Mouse (Mus musculus) layer of hippocampus, postnatal 25 days (tissue): Measurements from ENCODE around the gene Gnptab. TPM values are rescaled to one million over a fixed set of nuclear protein-coding genes. Genes with fewer than 3 reads are reported as not detected.
"Not testable (repeated sequence)": the region's sequence is repeated elsewhere in the genome, so short reads cannot be mapped to it uniquely, and the experiment has no call there.

Source experiments
- DNase-seq, 2 experiments: peaks; one replicate each; pipeline ENCODE4 v3.0.0; 2022; ENCODE audit warnings: mixed read lengths in 2 of 2, low spot score in 1 of 2; ENCODE audit errors: extremely low spot score in 1 of 2
- total RNA-seq, 2 experiments: library from RNA; stranded (reverse); gene quantifications; 2 replicates each; pipeline ENCODE4 v1.2.3; 2021

The Gnptab gene
- total RNA-seq, 2 experiments from 2014 or later: 73.6 to 82.2 TPM

DNA sequence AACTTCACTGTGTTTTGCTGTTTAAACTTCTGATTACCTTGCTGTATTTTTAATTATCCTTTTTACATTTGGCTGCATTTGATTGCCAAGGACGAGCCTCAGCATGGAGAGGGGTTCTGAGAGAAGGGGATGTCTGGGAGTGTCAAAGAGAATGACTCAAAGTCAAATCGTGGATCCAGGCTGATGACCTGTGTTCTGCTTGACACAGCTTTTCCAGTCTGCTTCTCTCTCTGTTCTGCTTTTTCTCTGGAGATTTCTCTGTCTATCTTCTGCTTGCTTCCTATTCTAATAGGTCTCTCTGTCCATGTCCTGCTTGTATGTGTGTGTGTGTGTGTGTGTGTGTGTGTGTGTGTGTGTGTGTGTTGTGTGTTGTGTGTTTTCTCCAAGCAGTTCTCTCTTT is 30.8 kb downstream of the Gnptab start:
- no peak for DNase-seq

DNA sequence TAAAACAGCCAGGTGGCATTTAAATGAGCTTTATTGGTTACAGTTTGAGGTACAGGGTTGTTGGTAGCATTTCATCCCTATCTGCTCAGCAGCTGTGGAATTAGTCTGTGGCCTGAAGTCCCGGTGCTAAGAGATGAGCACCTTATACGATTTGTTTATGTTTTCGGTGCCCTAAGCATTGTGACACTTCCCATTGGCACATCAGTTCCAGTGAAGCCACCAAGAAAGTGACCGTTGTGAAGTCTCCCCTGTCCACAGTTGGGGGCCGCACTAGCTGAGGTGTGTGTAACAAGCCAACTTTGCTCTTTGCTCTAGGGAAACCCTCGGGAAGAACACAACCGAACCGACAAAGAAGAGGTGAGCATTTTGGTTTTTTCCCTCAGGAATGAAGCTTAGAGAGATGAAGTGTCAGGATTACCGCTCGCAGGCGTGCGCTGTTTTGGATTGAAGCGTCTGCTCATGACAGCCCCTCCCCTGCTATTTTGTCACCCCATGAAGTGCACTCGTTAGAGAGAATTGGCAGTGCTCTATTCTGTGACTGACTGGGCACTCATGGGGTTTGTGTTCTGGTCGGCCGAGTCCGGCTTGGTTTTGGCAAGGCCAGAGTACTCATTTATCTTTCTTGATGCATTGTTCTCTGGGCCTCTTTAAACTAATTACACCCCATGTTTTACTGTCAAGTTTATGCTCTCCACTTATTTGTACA is 33.5 kb downstream of the Gnptab start:
- no peak for DNase-seq

DNA sequence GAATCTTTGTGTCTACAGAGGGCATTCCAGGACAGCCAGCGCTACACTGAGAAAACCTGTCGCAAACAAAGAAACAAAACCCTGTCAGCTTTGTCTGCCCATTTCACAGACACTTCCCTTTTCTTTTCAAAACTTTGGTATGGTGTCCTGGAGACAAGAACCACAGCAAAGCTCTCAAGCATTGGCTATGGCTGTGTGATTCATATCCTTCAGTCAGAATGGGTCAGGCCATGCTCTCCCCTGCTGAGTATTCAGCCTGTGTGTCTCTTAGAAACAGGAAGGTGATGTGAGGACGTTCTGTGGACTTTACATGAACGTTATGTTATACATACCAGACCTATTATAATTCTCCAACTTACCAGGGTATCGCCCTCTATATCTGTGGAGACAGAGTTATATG is 38.8 kb downstream of the Gnptab start:
- DNase-seq: no peak

DNA sequence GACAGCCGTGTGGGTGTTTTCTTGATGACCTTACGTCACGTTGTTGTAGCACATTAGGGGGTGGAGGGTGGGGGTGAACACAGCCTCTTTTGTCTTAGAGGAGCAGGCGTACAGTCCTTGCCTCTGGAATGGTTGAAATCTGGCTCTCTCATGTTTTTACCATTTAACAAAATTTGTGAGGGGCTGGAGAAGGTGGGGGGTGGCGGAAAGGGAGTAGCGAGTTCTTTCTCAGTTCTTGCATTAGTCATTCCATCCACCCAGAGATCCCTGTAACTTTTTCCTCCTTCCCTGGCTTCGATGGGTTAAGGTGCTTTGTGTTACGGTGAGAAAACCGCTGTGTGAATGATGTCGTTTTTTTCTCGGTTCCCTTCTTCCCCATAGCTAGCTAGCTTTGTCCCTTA is 41.2 kb downstream of the Gnptab start:
- DNase-seq: no peak

DNA sequence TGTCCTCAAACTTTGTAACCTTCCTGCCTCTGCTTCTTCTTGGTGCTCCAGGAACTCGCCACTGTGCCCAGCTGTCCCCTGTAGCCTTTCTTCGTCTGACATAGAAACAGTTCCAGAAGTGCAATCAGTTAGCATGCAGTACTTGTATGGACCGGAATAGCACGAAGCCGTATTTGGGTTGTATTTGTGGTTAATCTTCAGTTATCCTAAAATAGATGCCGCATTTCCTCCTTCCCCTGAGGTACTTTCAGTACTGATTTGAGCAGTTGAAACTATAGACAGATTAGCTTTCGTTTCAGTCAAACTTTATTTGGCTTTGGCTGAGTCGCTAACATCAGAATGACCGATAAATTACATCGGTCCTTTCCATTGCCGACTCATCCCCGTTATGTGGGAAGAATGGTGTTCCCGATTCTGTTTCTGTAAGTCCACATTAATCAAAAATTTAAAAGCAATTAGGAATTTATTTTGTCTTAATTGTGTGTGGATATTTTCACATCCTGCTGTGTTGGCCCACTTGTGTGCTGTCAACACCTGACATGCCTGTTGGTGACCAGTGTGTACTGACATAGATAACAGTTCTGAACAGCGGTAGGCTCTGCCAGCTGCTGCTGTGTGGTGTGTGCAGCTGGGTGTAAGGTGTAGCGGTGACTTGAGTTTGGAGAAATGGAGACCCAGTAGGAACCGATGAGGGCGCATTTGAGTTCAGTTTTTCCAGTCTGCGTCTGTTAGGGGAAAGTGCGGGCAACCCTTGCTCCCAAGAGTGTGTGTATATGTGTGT is 41.9 kb downstream of the Gnptab start:
- DNase-seq: no peak

DNA sequence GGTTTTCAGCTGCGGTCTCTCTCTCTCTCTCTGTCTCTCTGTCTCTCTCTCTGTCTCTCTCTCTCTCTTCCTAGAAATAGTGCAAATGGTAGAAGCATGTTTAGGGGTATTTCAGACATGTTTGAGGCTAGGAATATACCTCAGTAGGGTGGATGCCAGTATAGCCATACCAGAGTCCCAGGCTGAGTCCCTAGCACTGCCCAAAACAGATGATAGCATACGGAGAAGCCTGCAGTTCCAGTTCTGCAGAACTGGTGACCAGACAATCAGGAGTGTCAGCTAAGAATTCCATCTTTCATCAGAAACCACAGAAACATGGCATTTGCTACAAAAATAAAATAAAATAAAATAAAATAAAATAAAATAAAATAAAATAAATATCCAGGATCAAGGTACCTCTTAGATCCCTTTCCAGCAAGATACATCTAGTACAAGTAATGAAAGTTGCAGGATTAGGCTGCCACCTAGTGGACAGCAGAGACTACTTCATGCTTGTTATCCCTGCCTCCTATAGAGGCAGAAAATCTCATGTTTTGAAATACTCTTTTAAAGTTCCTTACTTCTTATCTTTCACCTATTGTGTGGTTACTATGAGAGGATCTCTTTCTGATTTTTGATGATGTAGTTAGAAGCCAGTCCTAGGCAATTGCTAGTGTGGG is 47.4 kb downstream of the Gnptab start:
- DNase-seq: peak in 1 of 2 experiments; percentile 50

DNA sequence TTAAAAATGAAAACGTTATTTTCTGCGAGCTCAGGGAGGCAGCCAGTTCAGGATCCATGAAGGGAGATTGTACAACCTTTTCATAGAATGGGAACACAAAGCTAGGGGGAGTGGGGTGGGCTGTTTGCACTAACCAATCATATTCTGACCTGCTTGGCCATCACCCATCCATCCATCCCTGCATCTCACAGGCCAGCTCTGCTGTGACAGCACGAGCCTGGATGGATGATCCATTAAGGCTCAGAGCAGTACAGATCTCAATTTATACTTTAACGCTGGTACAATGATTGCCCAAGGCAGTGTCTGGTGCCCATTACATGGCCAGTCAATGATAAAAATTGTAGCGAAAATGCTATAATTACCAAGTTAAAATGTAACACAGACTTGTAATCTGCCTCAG is 48.0 kb downstream of the Gnptab start:
- no peak for DNase-seq

DNA sequence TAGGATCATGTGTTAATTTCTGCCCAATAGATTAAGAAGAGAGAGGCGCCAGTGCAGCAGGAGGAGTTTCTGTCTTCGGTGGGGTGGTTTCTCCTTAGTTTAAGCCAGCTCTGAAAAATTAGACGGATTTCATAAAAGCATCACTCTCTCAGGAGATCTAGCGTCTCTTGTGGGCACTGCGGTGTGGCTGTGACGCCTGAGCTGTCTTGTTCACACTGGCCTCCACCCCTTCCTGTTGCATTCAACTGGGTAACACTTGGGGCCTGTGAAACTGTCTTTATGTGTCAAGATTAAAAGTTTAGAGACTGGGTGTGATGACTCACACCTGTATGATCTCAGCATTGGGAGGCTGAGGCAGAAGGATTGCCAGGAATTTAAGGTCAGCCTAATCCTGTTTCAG is 49.1 kb downstream of the Gnptab start:
- DNase-seq: no peak

DNA sequence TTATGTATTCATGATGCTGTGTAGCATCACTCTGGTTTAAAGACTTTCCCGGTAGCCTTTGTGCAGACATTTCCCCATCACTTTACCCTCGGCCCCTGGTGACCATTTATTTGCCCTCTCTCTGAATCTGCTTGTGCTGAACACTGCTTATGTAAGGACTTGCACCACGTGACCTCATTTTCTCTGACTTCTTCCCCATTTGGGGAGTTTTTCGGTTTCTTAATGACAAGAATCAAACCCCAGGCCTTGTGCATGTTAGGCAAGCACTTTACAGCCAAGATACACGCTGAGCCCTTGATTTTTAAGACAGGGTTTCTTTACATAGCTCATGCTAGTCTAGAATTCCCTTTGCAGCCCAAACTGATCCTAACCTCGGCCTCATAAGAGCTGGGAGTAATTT is 62.3 kb downstream of the Gnptab start:
- no peak for DNase-seq

DNA sequence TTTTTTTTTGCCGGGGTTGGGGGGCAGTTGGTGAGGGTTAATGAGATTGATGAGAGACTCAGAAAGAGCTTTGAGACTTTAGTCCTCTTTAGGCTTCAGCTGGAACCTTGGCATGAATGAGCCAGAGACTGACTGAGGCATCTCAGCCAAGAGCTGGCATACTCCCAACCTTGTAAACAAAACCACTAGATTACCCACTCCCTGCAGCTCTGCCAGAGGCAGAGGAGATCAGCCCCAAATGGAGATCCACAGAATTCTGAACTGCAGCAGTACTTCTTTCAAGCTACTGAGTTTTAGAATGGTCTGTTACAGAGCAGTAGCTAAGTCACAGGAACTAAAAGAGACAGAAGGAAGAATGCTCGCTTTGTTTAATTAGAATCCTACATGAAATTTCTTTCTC is 72.3 kb downstream of the Gnptab start:
- peak in 1 of 2 experiments; percentile 24 for DNase-seq

DNA sequence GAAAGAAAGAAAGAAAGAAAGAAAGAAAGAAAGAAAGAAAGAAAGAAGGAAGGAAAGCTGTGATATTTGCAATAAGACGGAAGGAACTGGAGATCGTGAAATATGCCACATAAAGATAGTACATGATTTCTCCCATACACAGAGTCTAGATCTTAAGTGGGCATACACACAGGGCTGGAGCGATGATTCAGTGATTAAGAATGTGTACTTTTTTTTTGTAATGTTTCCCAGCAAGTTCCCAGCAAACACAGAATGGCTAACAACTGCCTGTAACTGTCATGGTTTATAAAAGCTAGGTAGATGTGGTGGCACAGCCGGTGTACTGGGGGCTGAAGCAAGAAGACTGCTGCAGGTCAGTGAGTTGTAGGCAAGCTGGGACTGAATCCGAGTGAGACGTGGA is 73.1 kb downstream of the Gnptab start:
- no peak for DNase-seq

DNA sequence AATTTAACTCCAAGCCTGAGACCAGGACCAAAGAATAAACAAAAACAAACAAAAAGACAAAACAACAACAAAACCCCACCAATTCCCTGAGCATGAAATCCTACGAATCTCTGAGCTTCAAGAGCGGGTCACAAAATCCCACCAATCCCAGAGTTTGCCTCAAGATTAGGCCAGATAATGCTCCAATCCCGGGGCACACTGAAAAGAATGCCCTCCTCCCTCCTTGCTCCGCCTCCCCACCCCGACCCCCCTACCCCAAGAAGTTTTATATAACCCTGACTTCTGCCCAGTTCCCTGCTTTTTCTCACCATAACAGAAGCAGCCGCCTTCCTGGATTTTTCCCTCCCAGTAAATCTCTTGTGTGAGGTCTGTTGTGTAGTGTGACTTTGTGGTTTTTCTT is 78.9 kb downstream of the Gnptab start:
- DNase-seq: no peak

DNA sequence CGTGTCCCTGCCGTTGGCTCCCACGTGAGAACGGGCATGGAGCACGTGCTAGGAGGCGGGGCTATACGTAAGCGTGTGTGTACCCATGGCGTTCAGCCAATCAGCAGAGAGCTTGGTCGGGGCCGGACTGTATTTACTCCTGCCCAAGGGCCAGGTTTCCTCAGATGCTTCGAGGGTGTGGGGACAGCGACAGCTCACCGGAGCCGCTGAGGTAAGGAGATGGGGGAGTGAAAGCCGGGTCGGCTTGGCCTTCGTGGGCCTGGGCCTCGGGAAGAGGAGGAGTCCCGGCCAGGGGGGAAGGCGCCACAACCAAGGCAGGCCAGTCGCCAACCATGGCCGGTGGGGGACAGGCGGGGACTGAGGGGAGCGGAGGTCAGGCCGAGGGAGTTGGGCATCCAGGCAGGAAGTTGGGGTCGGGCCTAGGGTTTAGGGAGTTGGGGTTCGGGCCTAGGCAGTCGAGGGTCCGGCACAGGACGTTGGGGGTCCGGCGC is 80.6 kb downstream of the Gnptab start, which contains the start of gene Sycp3:
Gene Sycp3 (plus strand): TSS at position 68 of the 491 bp plus-strand sequence.
- no peak for DNase-seq

DNA sequence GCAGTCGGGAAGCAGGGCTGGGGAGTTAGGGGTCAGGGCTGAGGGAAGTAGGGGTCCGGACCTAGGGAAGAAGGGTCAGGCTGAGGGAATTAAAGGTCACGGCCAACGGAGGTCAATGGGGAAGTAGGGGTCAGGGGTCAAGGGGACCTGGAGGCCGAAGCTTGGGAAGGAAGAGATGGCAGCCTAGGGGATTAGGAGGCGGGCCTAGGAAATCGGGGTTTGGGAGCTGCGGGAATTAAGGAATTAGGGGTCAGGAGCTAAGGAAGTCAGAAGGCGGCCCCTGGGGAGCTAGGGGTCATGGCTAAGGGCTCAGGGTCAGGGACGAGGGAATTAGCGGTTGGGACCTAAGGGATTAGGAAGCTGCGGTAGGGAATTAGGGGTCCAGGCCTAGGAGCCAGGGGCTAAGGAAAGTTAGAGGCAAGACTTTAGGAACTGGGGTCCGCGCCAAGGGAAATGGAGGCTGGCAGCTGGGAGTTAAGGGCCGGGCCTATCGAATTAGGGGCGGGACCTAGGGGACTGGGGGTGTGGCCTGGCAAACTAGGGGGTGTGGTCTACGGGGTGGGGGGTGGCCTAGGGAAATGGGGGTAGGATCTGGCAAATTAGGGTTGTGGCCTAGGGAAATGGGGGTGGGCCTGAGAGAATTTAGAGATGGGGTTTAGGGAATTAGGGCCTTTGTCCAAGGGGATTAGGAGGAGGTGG is 81.3 kb downstream of the Gnptab start:
- no peak for DNase-seq

DNA sequence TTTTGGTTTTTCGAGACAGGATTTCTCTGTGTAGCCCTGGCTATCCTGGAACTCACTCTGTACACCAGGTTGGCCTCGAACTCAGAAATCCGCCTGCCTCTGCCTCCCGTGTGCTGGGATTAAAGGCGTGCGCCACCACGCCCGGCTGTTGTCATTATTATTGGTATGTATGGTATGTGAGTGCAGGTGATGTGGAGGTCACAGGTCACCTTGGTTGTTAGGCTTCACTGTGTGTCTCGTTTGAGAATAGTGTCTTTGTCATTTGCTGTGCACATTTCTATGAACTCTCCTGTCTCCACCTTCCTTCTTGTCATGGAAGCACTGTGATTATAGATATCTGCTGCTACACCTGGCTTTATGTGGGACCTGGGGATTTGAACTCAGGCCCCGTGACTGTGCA is 103.9 kb downstream of the Gnptab start:
- not testable (repeated sequence) for DNase-seq

DNA sequence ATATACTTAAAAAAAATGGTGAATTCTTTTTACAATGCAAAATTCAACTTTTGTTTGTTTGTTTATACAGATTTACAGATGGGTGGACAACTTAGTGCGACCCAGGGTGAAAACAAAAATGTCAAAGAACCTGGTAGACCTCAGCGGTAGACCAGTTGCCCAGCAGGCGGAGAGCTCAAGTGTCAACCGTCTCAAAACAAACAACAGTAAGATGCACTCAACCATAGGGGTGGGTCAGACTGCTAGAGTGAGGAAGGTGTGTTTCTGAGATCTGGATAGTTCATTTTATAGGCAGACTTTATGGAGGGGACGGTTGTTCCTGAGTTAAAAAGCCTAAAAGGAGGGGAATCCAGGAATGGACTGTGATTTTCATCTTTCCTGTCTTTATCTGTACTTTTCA is 109.7 kb downstream of the Gnptab start:
- DNase-seq: no peak

DNA sequence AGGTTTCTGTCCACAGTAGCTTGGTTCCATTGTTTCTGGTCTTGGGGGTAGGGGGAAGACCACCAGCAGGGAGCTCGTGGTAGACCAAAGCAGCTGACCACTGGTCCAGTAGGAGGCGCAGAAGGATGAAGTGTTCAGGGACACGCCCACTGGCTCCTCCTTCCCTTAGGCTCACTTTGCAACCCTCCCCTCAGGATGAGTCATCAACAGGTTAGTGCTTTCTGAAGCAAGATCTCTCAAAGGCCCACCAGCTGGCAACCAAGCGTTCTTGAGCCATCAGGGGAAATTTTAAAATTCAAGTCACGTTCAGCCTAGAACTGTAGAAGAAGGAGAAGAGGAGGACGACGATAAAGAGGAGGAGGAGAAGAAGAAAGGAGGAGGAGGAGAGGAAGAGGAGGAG is 112.7 kb downstream of the Gnptab start:
- DNase-seq: no peak

DNA sequence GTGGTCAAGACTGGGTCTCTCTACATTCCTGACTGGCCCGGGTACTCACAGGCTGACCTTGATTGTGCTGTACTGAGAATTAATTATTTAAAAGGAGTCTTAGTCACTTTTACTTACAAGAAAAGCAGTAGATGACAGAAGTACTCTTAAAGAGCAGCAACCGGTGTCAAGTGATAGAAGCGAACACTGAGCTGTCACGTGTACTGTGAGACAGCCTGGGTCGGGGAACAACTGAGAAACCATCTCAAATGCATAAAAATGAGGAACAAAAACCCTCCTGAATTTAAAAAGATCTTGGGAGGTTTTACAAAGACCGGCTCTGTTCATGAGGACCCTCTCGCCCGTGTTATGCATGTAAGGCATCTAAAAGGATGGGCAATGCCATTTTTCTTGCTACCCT is 113.7 kb downstream of the Gnptab start:
- DNase-seq: no peak

DNA sequence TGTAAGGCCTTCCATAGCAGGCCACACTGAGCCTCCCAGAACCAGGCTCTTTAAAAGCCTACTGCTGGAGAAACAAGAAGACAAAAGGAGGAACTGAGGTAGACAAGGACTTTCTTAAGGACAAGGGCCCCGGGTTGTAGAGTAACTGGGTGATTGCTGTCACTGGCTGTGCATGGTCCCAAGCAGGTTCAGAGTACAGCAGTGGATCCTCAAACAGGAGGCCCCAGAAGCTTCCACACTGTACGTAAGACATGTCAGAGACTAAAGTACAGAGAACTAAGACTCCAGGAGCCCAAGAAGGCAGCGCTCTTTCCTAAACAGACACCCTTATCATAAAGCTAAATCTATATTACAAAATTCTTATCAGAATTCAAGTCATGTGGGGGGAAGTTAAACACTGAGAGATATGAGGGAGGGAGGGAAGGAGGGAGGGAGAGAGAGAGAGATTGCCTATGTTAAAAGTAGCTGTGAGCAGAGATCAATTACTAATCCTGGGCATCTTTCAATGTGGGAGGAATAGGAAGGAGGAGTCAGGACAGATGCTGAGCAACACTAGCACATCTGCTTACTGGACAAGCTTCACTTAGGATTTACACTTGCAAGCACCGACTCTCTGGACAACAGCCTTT is 116.1 kb downstream of the Gnptab start:
- no peak for DNase-seq
